Mouse (Mus musculus): Measurements from ENCODE around the gene Sdf2l1.

Gene Sdf2l1

GRCm38 (mm10) chr16:17124119-17124870 is 7.9 kb downstream of the Sdf2l1 start:
- peak; percentile 70 for DNase-seq (ENCODE audit: low read depth, low spot score)

GRCm38 (mm10) chr16:17121569-17121968 is 10.6 kb downstream of the Sdf2l1 start:
- peak; percentile 82 for DNase-seq (ENCODE audit: low read depth, low spot score)

- no peak for DNase-seq (ENCODE audit: low read depth, low spot score)
These were observed 14.8 kb downstream of the Sdf2l1 start for GRCm38 (mm10) chr16:17117309-17117799.

- peak; percentile 83 for DNase-seq (ENCODE audit: low read depth, low spot score)
These were observed 21.1 kb downstream of the Sdf2l1 start, which contains the start of gene Ppil2 for GRCm38 (mm10) chr16:17110771-17111743. Gene Ppil2, minus strand, starts transcription at chr16:17111257.

- DNase-seq (ENCODE audit: low read depth, low spot score) = no peak
These were observed 27.6 kb downstream of the Sdf2l1 start for GRCm38 (mm10) chr16:17104600-17104999.

GRCm38 (mm10) chr16:17102630-17103220 is 29.5 kb downstream of the Sdf2l1 start:
- no peak for DNase-seq (ENCODE audit: low read depth, low spot score)

GRCm38 (mm10) chr16:17096938-17097337 is 35.2 kb downstream of the Sdf2l1 start:
- DNase-seq (ENCODE audit: low read depth, low spot score) = no peak

GRCm38 (mm10) chr16:17088346-17088745 is 43.8 kb downstream of the Sdf2l1 start:
- DNase-seq (ENCODE audit: low read depth, low spot score) = no peak

GRCm38 (mm10) chr16:17086669-17087193 is 45.5 kb downstream of the Sdf2l1 start:
- no peak for DNase-seq (ENCODE audit: low read depth, low spot score)

- no peak for DNase-seq (ENCODE audit: low read depth, low spot score)
These were observed 45.9 kb downstream of the Sdf2l1 start for GRCm38 (mm10) chr16:17086241-17086640.

- DNase-seq (ENCODE audit: low read depth, low spot score) = no peak
These were observed 46.5 kb downstream of the Sdf2l1 start for GRCm38 (mm10) chr16:17085636-17086035.

GRCm38 (mm10) chr16:17082121-17082792 is 49.9 kb downstream of the Sdf2l1 start:
- no peak for DNase-seq (ENCODE audit: low read depth, low spot score)

Measured in ES-CJ7 (cell line).